Mouse (Mus musculus) C2C12 (cell line): Measurements from ENCODE around the gene Izumo4. TPM values are rescaled to one million over a fixed set of nuclear protein-coding genes. Genes with fewer than 3 reads are reported as not detected.
A peak's percentile ranks its signal among the peaks of the same experiment; 100 is the strongest.

ENCODE experiments used
- H3K27me3 ChIP-seq: one replicate; pipeline ENCODE4 v1.6.1; 2011; ENCODE audit not compliant: control insufficient read depth, insufficient read depth, insufficient read length
- H3K36me3 ChIP-seq: one replicate; pipeline ENCODE4 v1.6.1; 2011; ENCODE audit not compliant: control insufficient read depth, insufficient read depth
- H3K4me3 ChIP-seq: one replicate; pipeline ENCODE4 v1.5.1; 2011; ENCODE audit warnings: mild to moderate bottlenecking, control low read depth; ENCODE audit not compliant: poor library complexity, insufficient read depth, severe bottlenecking
- H3K79me2 ChIP-seq: one replicate; pipeline ENCODE4 v1.6.1; 2011; ENCODE audit not compliant: control insufficient read depth, insufficient read depth
- H3K79me3 ChIP-seq: one replicate; pipeline ENCODE4 v1.6.1; 2011; ENCODE audit warnings: low read depth, control low read depth
- H3ac ChIP-seq: one replicate; pipeline ENCODE3; 2011; ENCODE audit warnings: low read depth; ENCODE audit not compliant: control insufficient read depth, insufficient read length
- CEBPB ChIP-seq: IDR thresholded peaks from one replicate; pipeline ENCODE4 v1.6.1; 2011; ENCODE audit warnings: low read depth, mild to moderate bottlenecking, control low read depth, moderate library complexity
- CTCF ChIP-seq: IDR thresholded peaks from one replicate; pipeline ENCODE4 v1.5.1; 2011; ENCODE audit not compliant: control insufficient read depth, insufficient read depth, insufficient read length
- FOSL1 ChIP-seq: IDR thresholded peaks from one replicate; pipeline ENCODE4 v1.8.0; 2011; ENCODE audit warnings: mild to moderate bottlenecking, low read length; ENCODE audit not compliant: poor library complexity, insufficient read depth, severe bottlenecking
- MAX ChIP-seq: IDR thresholded peaks from one replicate; pipeline ENCODE4 v1.6.1; 2011; ENCODE audit warnings: mild to moderate bottlenecking, control low read depth
- MYOD1 ChIP-seq: IDR thresholded peaks from one replicate; pipeline ENCODE4 v1.6.1; 2011; ENCODE audit warnings: low read depth; ENCODE audit not compliant: control insufficient read depth, insufficient read length
- MYOG ChIP-seq: IDR thresholded peaks from one replicate; pipeline ENCODE4 v1.6.1; 2011; ENCODE audit not compliant: control insufficient read depth, insufficient read length; ENCODE audit errors: extremely low read depth
- USF1 ChIP-seq: IDR thresholded peaks from one replicate; pipeline ENCODE4 v1.6.1; 2011; ENCODE audit warnings: low read depth, mild to moderate bottlenecking, control low read depth, moderate library complexity
- polyA plus RNA-seq: library from polyadenylated mRNA; unstranded; fragments of >200 nt; fragmentation: generic; extraction: Trizol; gene quantifications from one replicate; pipeline ENCODE4 v1.2.1, GENCODE M21; 2012; ENCODE audit warnings: missing spikeins

Gene Izumo4
- polyA plus RNA-seq, 1 experiment = 0.43 TPM

DNA sequence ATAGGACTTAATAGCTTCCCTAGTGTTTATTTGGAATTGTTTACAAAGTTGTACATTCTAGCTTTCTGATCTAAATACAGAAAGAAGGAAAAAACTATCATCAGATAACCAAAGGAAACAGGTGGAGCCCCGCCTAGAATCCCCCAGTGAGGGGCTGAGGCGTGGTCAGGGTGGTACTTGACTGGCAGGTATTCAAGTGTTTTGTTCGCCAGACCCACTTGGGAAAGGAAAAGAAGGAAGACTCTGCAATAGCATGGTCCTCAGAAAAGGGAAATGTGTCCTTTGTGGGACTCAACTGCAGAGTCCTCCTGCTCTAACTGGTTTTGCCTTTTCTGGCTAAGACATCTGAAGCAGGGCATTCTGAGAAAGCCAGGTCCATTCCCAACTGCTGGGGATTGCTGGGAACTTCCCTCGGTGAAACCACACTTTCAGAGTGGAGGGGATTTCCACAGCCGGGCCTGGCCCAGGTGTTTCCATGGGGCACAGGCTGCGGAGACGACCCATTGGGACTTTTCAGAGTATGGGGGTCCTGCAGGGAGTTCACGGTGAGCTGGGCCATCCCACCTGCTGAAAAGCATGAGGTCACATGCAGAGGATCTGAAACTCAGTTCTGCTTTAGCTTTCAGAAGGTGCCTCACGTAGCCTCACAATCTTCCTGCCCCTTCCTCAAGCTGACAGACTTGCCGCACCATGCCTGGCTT, 6.0 kb upstream of the Izumo4 start:
- peaks cover 6% of the 10 kb centered on the region for H3K79me3 ChIP-seq
- TF ChIP-seq USF1 = no peak
- H3K27me3 ChIP-seq = no peaks in the 10 kb centered on the region
- H3ac ChIP-seq = no peak overlapping the region
- peaks cover 18% of the 10 kb centered on the region for H3K36me3 ChIP-seq
- H3K79me2 ChIP-seq = peaks cover 31% of the 10 kb centered on the region
- H3K4me3 ChIP-seq = no peak overlapping the region

- Histone ChIP-seq H3K4me3 (no peak overlapping the region), H3K79me2 (peaks cover 31% of the 10 kb centered on the region), H3K36me3 (peaks cover 17% of the 10 kb centered on the region), H3ac (no peak overlapping the region), H3K79me3 (peaks cover 6% of the 10 kb centered on the region), H3K27me3 (no peaks in the 10 kb centered on the region)
- TF ChIP-seq MAX = no peak
- TF ChIP-seq MYOD1 = peak; percentile 90
These were observed 5.2 kb upstream of the Izumo4 start for GRCm38 (mm10) chr10:80696502-80697392.

DNA sequence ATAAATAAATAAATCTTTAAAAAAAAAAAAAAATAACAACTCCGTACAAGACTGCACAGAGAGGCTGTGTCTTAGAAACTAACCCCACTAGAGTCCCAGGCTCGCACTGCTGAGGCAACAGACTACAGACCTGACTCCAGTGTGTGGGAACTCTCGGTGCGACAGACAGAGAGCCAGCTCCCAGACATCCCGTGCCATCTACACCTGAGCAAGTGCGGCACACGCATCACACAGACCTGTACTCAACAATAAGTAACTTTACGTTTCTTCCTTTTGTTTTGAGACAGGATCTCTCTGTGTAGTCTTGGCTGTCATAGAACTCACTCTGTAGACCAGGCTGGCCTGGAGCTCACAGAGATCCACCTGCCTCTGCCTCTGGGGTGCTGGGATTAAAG, 4.6 kb upstream of the Izumo4 start:
- H3K79me3 ChIP-seq = peaks cover 6% of the 10 kb centered on the region
- H3K36me3 ChIP-seq = peaks cover 17% of the 10 kb centered on the region
- H3K79me2 ChIP-seq = peaks cover 31% of the 10 kb centered on the region
- no peak overlapping the region for H3ac ChIP-seq
- H3K27me3 ChIP-seq = no peaks in the 10 kb centered on the region
- TF ChIP-seq MAX (no peak), CTCF (no peak), MYOG (no peak), USF1 (no peak), MYOD1 (no peak), FOSL1 (no peak), CEBPB (no peak)
- H3K4me3 ChIP-seq = no peak overlapping the region

DNA sequence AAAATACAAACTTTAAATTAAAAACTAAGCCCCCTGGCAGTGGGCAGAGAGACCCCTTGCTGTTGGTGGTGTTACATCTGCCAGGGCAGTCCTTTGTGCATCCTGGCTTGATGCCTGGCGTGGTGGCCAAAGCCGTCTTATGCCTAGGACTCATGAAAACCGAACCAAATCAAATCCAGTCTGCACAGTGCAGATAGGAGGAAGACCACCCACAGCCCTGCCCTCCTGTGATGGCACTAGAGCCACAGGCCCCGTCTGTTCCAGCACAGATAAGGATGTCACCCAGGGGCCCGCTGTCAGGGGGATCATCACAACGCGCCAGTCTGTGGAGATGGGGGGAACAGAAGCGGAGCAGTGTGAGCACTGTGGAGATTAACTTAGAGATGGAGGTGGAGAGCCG, 4.2 kb upstream of the Izumo4 start:
- no peak for TF ChIP-seq USF1
- TF ChIP-seq MYOG = no peak
- TF ChIP-seq MYOD1 = no peak
- no peak for TF ChIP-seq MAX
- no peak for TF ChIP-seq CEBPB
- no peak for TF ChIP-seq FOSL1
- Histone ChIP-seq H3ac (no peak overlapping the region), H3K79me3 (peaks cover 6% of the 10 kb centered on the region), H3K79me2 (peaks cover 31% of the 10 kb centered on the region), H3K4me3 (no peak overlapping the region), H3K27me3 (no peaks in the 10 kb centered on the region), H3K36me3 (peaks cover 17% of the 10 kb centered on the region)

- Histone ChIP-seq H3K4me3 (no peak overlapping the region), H3K27me3 (no peaks in the 10 kb centered on the region), H3ac (no peak overlapping the region), H3K79me2 (peaks cover 31% of the 10 kb centered on the region), H3K79me3 (peaks cover 6% of the 10 kb centered on the region), H3K36me3 (peaks cover 17% of the 10 kb centered on the region)
- TF ChIP-seq MYOG (no peak), MAX (no peak), USF1 (no peak), MYOD1 (no peak), FOSL1 (no peak), CEBPB (no peak), CTCF (no peak)
These were observed 3.4 kb upstream of the Izumo4 start for GRCm38 (mm10) chr10:80698605-80699004.

DNA sequence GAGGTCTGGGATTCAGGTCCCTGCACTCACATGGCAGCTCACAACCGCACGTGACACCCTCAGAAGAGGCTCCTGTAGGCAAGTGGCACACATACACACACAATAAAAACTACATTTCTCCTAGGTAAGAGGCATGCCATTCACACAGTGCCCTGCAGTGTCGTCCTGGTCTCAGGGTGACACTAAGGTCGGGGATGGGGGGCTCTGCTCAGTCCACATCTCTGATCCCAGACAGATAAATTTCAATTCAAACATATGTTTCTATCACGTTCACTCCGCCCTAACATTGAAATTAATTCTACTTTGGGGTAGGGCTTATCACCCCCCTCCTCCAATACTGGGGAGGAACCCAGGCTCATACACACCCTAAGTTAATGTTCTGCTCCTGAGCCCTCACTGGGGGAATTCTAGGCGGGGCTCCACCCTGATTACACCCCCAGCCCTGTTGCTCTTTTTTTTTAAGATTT, 1.9 kb upstream of the Izumo4 start:
- H3K79me2 ChIP-seq = peaks cover 31% of the 10 kb centered on the region
- no peaks in the 10 kb centered on the region for H3K27me3 ChIP-seq
- H3K36me3 ChIP-seq = peaks cover 17% of the 10 kb centered on the region
- H3K79me3 ChIP-seq = peaks cover 6% of the 10 kb centered on the region
- no peak overlapping the region for H3K4me3 ChIP-seq
- no peak overlapping the region for H3ac ChIP-seq
- TF ChIP-seq FOSL1 (no peak), CTCF (no peak)
